ENCODE assay signal across 8 mouse cellular contexts in genomic region chrX:38438147-38438791, GRCm38 (mm10). TPM values are rescaled to one million over a fixed set of nuclear protein-coding genes. Genes with fewer than 3 reads are reported as not detected.
DNase-seq lines count a peak whose midpoint lies in the region; ATAC-seq and TF ChIP-seq lines count a peak whose summit lies in the region.

No protein-coding gene starts in this region.

- H3K4me3 ChIP-seq in forebrain, embryonic 14.5 days (ENCODE audit: low read depth, low read length), result no peak overlapping the region
- no peak overlapping the region for H3K4me3 ChIP-seq in hindbrain, embryonic 14.5 days (replicated peaks; ENCODE audit: low read length)
- H3K4me3 ChIP-seq in midbrain, embryonic 10.5 days, result no peak overlapping the region

- no peaks in the 10 kb centered on the region for H3K4me1 ChIP-seq in forebrain, embryonic 14.5 days (ENCODE audit: control insufficient read depth, insufficient read depth, low read length)
- H3K4me1 ChIP-seq in hindbrain, embryonic 14.5 days (replicated peaks; ENCODE audit: control insufficient read depth, insufficient read depth, low read length), result no peaks in the 10 kb centered on the region
- no peaks in the 10 kb centered on the region for H3K4me1 ChIP-seq in midbrain, embryonic 10.5 days

- peak; percentile 79 for TF ChIP-seq CTCF in Patski (IDR thresholded peaks at IDR 0.05)

- no peak for DNase-seq in Patski (ENCODE audit: low read depth, low spot score)
- peak; percentile 51 for DNase-seq in c-Kit-positive CD71-positive TER-119-positive erythroid progenitor cells, embryonic 14.5 days (ENCODE audit: low spot score)
- DNase-seq in forebrain, embryonic 14.5 days (ENCODE audit: low spot score), result peak; percentile 86
- DNase-seq in hindbrain, embryonic 14.5 days (ENCODE audit: low spot score), result peak; percentile 78
- DNase-seq in left cerebral cortex, adult 8-10 months (ENCODE audit: low spot score in 2 of 2), result peak; percentile 16 to 59
- peak; percentile 48 for DNase-seq in midbrain, embryonic 10.5 days (ENCODE audit: low spot score)
- DNase-seq in right cerebral cortex, postnatal 25 days, result peak; percentile 55
- peak; percentile 54 to 72 for DNase-seq in urinary bladder, postnatal 4 days (ENCODE audit: low spot score in 2 of 2)

- POLR2A ChIA-PET in Patski (lab: Charles Lee), result no interaction called here

- no peak overlapping the region for H3K9ac ChIP-seq in forebrain, embryonic 14.5 days (ENCODE audit: low read length)
- H3K9ac ChIP-seq in hindbrain, embryonic 14.5 days, result no peak overlapping the region

- peak; percentile 44 for ATAC-seq in Patski
- peak; percentile 93 for ATAC-seq in forebrain, embryonic 14.5 days
- ATAC-seq in hindbrain, embryonic 14.5 days (ENCODE audit: low FRiP score), result peak; percentile 66; the same call in 1 of the 2 replicates

- CTCF ChIA-PET in Patski (lab: Charles Lee), result interaction anchor here (0.9 to 3.0 kb wide), 9 partner anchors 9 to 249 kb away, joined by 3 to 15 read pairs (median 3); partner anchors contain the start of gene Zbtb33

- no peak overlapping the region for H3K27ac ChIP-seq in forebrain, embryonic 14.5 days (ENCODE audit: low read depth, low read length)
- no peak overlapping the region for H3K27ac ChIP-seq in hindbrain, embryonic 14.5 days
- no peak overlapping the region for H3K27ac ChIP-seq in midbrain, embryonic 10.5 days (replicated peaks)

- H3K27me3 ChIP-seq in Patski, result peaks cover 4% of the 10 kb centered on the region
- H3K27me3 ChIP-seq in forebrain, embryonic 14.5 days (replicated peaks; ENCODE audit: control insufficient read depth, insufficient read depth, low read length), result no peaks in the 10 kb centered on the region
- no peaks in the 10 kb centered on the region for H3K27me3 ChIP-seq in hindbrain, embryonic 14.5 days (ENCODE audit: control insufficient read depth, insufficient read depth, low read length)
- H3K27me3 ChIP-seq in midbrain, embryonic 10.5 days (ENCODE audit: low read depth, poor library complexity, severe bottlenecking), result no peaks in the 10 kb centered on the region

- in situ Hi-C loops in Patski (cut with MboI; ENCODE audit: low pct_unique_long_range_greater_than_20kb), result loop anchor here (5.0 kb wide), 1 partner anchor 196 kb away; no protein-coding TSS in a partner anchor

- H3K36me3 ChIP-seq in forebrain, embryonic 14.5 days (ENCODE audit: control insufficient read depth, insufficient read depth, low read length), result no peaks in the 10 kb centered on the region
- no peaks in the 10 kb centered on the region; the same call in 1 of the 2 replicates for H3K36me3 ChIP-seq in hindbrain, embryonic 14.5 days (replicated peaks; ENCODE audit: control insufficient read depth, insufficient read depth)
- H3K36me3 ChIP-seq in midbrain, embryonic 10.5 days, result peaks cover 16% of the 10 kb centered on the region

- 55% methylated on average over 7 of the region's 7 CpGs for WGBS in forebrain, embryonic 14.5 days
- WGBS in hindbrain, embryonic 14.5 days, result 55% methylated on average over 7 of the region's 7 CpGs
- WGBS in midbrain, embryonic 10.5 days, result 65% methylated on average over 7 of the region's 7 CpGs

- H3K4me2 ChIP-seq in forebrain, embryonic 14.5 days (ENCODE audit: low read length), result no peak overlapping the region
- no peak overlapping the region for H3K4me2 ChIP-seq in hindbrain, embryonic 14.5 days (replicated peaks)

- no peaks in the 10 kb centered on the region for H3K9me3 ChIP-seq in forebrain, embryonic 14.5 days (replicated peaks; ENCODE audit: control insufficient read depth, low read length)
- H3K9me3 ChIP-seq in hindbrain, embryonic 14.5 days (ENCODE audit: control insufficient read depth, low read length), result no peaks in the 10 kb centered on the region
- no peaks in the 10 kb centered on the region for H3K9me3 ChIP-seq in midbrain, embryonic 10.5 days (replicated peaks)

RNA-seq across cellular contexts. Expression of gene Lamp2, which starts 18.0 kb away (rescaled TPM):
- 415 TPM for polyA plus RNA-seq in Patski (2021)
- polyA plus RNA-seq in forebrain, embryonic 14.5 days (2014; fragmentation: Nextera tagmentation; extraction: Ambion mirVana), result 65.7 and 68.6 TPM in 2 replicates
- 85.4 and 88.3 TPM in 2 replicates for polyA plus RNA-seq in hindbrain, embryonic 14.5 days (2014; fragmentation: Nextera tagmentation; extraction: Ambion mirVana)
- total RNA-seq in left cerebral cortex, adult 8-10 months (2022), result 100 to 1,000 TPM in 2 of 4 experiments, 10 to 100 TPM in 2; 78.7 to 107 (median 95.4) TPM
- polyA plus RNA-seq in midbrain, embryonic 10.5 days (2016; fragmentation: Nextera tagmentation; extraction: Ambion mirVana), result 69.8 and 72.4 TPM in 2 replicates
